Mouse (Mus musculus) limb, embryonic 15.5 days (tissue): ENCODE results near the gene Spint1. TPM values are rescaled to one million over a fixed set of nuclear protein-coding genes. Genes with fewer than 3 reads are reported as not detected.
A peak's percentile ranks its signal among the peaks of the same experiment; 100 is the strongest.

Experiments
- ATAC-seq: fragments of 200-750 bp; cut with Nextera tagmentation; 2 replicates; pipeline ENCODE4 v1.8.0; 2017; ENCODE audit warnings: low read depth, moderate TSS enrichment; ENCODE audit not compliant: insufficient number of reproducible peaks, low FRiP score, low TSS enrichment
- H3K27ac ChIP-seq: fragments of 300-500 bp; sonication (generic); 2 replicates; pipeline ENCODE4 v1.5.1; 2015; ENCODE audit warnings: moderate library complexity, mild to moderate bottlenecking, inconsistent platforms
- H3K27me3 ChIP-seq: fragments of 300-500 bp; sonication (generic); 2 replicates; pipeline ENCODE4 v1.6.1; 2015; ENCODE audit warnings: inconsistent platforms
- H3K36me3 ChIP-seq: fragments of 300-500 bp; sonication (generic); 2 replicates; pipeline ENCODE4 v1.6.1; 2015; ENCODE audit warnings: inconsistent platforms
- H3K4me1 ChIP-seq: fragments of 300-500 bp; sonication (generic); 2 replicates; pipeline ENCODE4 v1.6.1; 2015; ENCODE audit warnings: inconsistent platforms
- H3K4me2 ChIP-seq: fragments of 300-500 bp; sonication (generic); 2 replicates; pipeline ENCODE4 v1.6.1; 2015; ENCODE audit warnings: mild to moderate bottlenecking, inconsistent platforms
- H3K4me3 ChIP-seq: fragments of 300-500 bp; sonication (generic); 2 replicates; pipeline ENCODE4 v1.5.1; 2015; ENCODE audit warnings: mild to moderate bottlenecking, inconsistent platforms
- H3K9ac ChIP-seq: fragments of 300-500 bp; sonication (generic); 2 replicates; pipeline ENCODE4 v1.6.1; 2015; ENCODE audit warnings: inconsistent platforms
- H3K9me3 ChIP-seq: fragments of 300-500 bp; sonication (generic); 2 replicates; pipeline ENCODE4 v1.6.1; 2016; ENCODE audit warnings: inconsistent platforms
- WGBS: fragments of 180-500 bp; shearing (Covaris S2); methylation state at CpG from one replicate; pipeline ENCODE4 v1.1.7; 2015; 5-methylcytosine and 5-hydroxymethylcytosine counted together
- polyA plus RNA-seq: library from polyadenylated mRNA; unstranded; fragments of >200 nt; fragmentation: Nextera tagmentation; extraction: Ambion mirVana; gene quantifications from 2 replicates; pipeline ENCODE4 v1.2.1, GENCODE M21; 2015

The Spint1 gene
- polyA plus RNA-seq, 1 experiment from 2014 or later: 30.9 TPM

GRCm38 (mm10) chr2:119208344-119209175, 28.6 kb upstream of the Spint1 start, which contains the start of the genes Zfyve19 and Dnajc17:
Gene Zfyve19 (plus strand): TSS chr2:119208617.
Gene Dnajc17 (minus strand): TSS chr2:119208795.
- peak within 1 kb of the TSS; percentile 76 for H3K9ac ChIP-seq
- no peaks in the 10 kb centered on the region for H3K9me3 ChIP-seq
- peaks cover 31% of the 10 kb centered on the region for H3K36me3 ChIP-seq
- H3K4me3 ChIP-seq: peak within 1 kb of the TSS; percentile 81
- peak within 1 kb of the TSS; percentile 62 for H3K4me2 ChIP-seq
- WGBS: under 1% methylated on average over 51 of the region's 51 CpGs
- H3K4me1 ChIP-seq: peaks cover 12% of the 10 kb centered on the region
- H3K27ac ChIP-seq: peak within 1 kb of the TSS; percentile 93
- ATAC-seq: peak; percentile 97
- no peaks in the 10 kb centered on the region for H3K27me3 ChIP-seq

GRCm38 (mm10) chr2:119209176-119209507, 28.0 kb upstream of the Spint1 start:
- Histone ChIP-seq H3K9me3 (no peaks in the 10 kb centered on the region), H3K27ac (peak overlapping the region; percentile 63; the same call in 1 of the 2 replicates), H3K4me3 (peak overlapping the region; percentile 81), H3K9ac (peak overlapping the region; percentile 76), H3K36me3 (peaks cover 34% of the 10 kb centered on the region), H3K4me1 (peaks cover 12% of the 10 kb centered on the region), H3K27me3 (no peaks in the 10 kb centered on the region), H3K4me2 (peak overlapping the region; percentile 62)
- WGBS: under 1% methylated on average over 13 of the region's 13 CpGs
- ATAC-seq: no peak

GRCm38 (mm10) chr2:119229775-119230704, 7.1 kb upstream of the Spint1 start, which contains the start of gene Ppp1r14d:
Gene Ppp1r14d (minus strand): TSS chr2:119229906.
- ATAC-seq: no peak
- Histone ChIP-seq H3K9me3 (no peaks in the 10 kb centered on the region), H3K36me3 (no peaks in the 10 kb centered on the region), H3K4me1 (no peaks in the 10 kb centered on the region), H3K9ac (no peak within 1 kb of the TSS), H3K27me3 (peaks cover 15% of the 10 kb centered on the region), H3K4me2 (no peak within 1 kb of the TSS), H3K27ac (no peak within 1 kb of the TSS), H3K4me3 (no peak within 1 kb of the TSS)
- WGBS: 56% methylated on average over 6 of the region's 6 CpGs

- peak overlapping the region; percentile 89 for H3K4me2 ChIP-seq
- no peak for ATAC-seq
- WGBS: 9% methylated on average over 25 of the region's 25 CpGs
- H3K9me3 ChIP-seq: no peaks in the 10 kb centered on the region
- H3K27me3 ChIP-seq: peaks cover 68% of the 10 kb centered on the region
- peak overlapping the region; percentile 70 for H3K27ac ChIP-seq
- peak overlapping the region; percentile 51 for H3K4me3 ChIP-seq
- 0 out of 2 replicates have a peak overlapping the region, but pooled peaks have one; percentile 8 for H3K9ac ChIP-seq
- no peaks in the 10 kb centered on the region for H3K36me3 ChIP-seq
- H3K4me1 ChIP-seq: peaks cover 12% of the 10 kb centered on the region
These were observed 416 bp upstream of the Spint1 start for GRCm38 (mm10) chr2:119236682-119237209.

- Histone ChIP-seq H3K27me3 (peaks cover 68% of the 10 kb centered on the region), H3K27ac (peak overlapping the region; percentile 70; the same call in 1 of the 2 replicates), H3K4me1 (peaks cover 12% of the 10 kb centered on the region), H3K4me3 (peak overlapping the region; percentile 51), H3K9ac (0 out of 2 replicates have a peak overlapping the region, but pooled peaks have one; percentile 8), H3K36me3 (no peaks in the 10 kb centered on the region), H3K4me2 (peak overlapping the region; percentile 89), H3K9me3 (no peaks in the 10 kb centered on the region)
- ATAC-seq: no peak
- 2% methylated on average over 31 of the region's 31 CpGs for WGBS
These were observed 684 bp downstream of the Spint1 start for GRCm38 (mm10) chr2:119237871-119238220.

- no peaks in the 10 kb centered on the region for H3K9me3 ChIP-seq
- H3K36me3 ChIP-seq: no peaks in the 10 kb centered on the region
- peak overlapping the region; percentile 89; the same call in 1 of the 2 replicates for H3K4me2 ChIP-seq
- H3K4me1 ChIP-seq: peaks cover 12% of the 10 kb centered on the region
- peak overlapping the region; percentile 51; the same call in 1 of the 2 replicates for H3K4me3 ChIP-seq
- WGBS: 74% methylated on average over 2 of the region's 2 CpGs
- peaks cover 66% of the 10 kb centered on the region for H3K27me3 ChIP-seq
- no peak overlapping the region for H3K9ac ChIP-seq
- no peak overlapping the region for H3K27ac ChIP-seq
- no peak for ATAC-seq
These were observed 1.5 kb downstream of the Spint1 start for GRCm38 (mm10) chr2:119238671-119239070.

- H3K27me3 ChIP-seq: peaks cover 51% of the 10 kb centered on the region
- WGBS: 54% methylated on average over 4 of the region's 4 CpGs
These were observed 3.1 kb downstream of the Spint1 start for GRCm38 (mm10) chr2:119240075-119240818.

GRCm38 (mm10) chr2:119240819-119241186, 3.6 kb downstream of the Spint1 start:
- ATAC-seq: no peak
- peaks cover 46% of the 10 kb centered on the region for H3K27me3 ChIP-seq

More at GRCm38 (mm10) chr2:119240075-119240818, 3.1 kb downstream of the Spint1 start:
- Histone ChIP-seq H3K36me3 (no peaks in the 10 kb centered on the region), H3K9me3 (no peaks in the 10 kb centered on the region), H3K4me1 (peaks cover 12% of the 10 kb centered on the region), H3K27ac (no peak overlapping the region), H3K4me2 (no peak overlapping the region), H3K4me3 (no peak overlapping the region), H3K9ac (no peak overlapping the region)
- no peak for ATAC-seq

GRCm38 (mm10) chr2:119242548-119242947, 5.4 kb downstream of the Spint1 start:
- H3K9me3 ChIP-seq: no peaks in the 10 kb centered on the region
- no peak for ATAC-seq
- H3K9ac ChIP-seq: no peak overlapping the region
- no peak overlapping the region for H3K4me3 ChIP-seq
- WGBS: 77% methylated on average over 9 of the region's 9 CpGs
- peaks cover 4% of the 10 kb centered on the region for H3K4me1 ChIP-seq
- H3K36me3 ChIP-seq: no peaks in the 10 kb centered on the region
- no peak overlapping the region for H3K4me2 ChIP-seq
- no peak overlapping the region for H3K27ac ChIP-seq
- peaks cover 28% of the 10 kb centered on the region for H3K27me3 ChIP-seq

More at GRCm38 (mm10) chr2:119240819-119241186, 3.6 kb downstream of the Spint1 start:
- peaks cover 12% of the 10 kb centered on the region for H3K4me1 ChIP-seq
- no peak overlapping the region for H3K9ac ChIP-seq
- H3K36me3 ChIP-seq: no peaks in the 10 kb centered on the region
- no peak overlapping the region for H3K4me2 ChIP-seq
- 91% methylated on average over 4 of the region's 4 CpGs for WGBS
- no peak overlapping the region for H3K27ac ChIP-seq
- H3K4me3 ChIP-seq: no peak overlapping the region
- no peaks in the 10 kb centered on the region for H3K9me3 ChIP-seq

GRCm38 (mm10) chr2:119245246-119245645, 8.1 kb downstream of the Spint1 start:
- Histone ChIP-seq H3K27ac (no peak overlapping the region), H3K9me3 (no peaks in the 10 kb centered on the region), H3K4me3 (no peak overlapping the region), H3K4me1 (no peaks in the 10 kb centered on the region), H3K36me3 (no peaks in the 10 kb centered on the region), H3K9ac (no peak overlapping the region), H3K4me2 (no peak overlapping the region), H3K27me3 (0 out of 2 replicates have a peak, but pooled peaks cover 4% of the 10 kb centered on the region)
- no peak for ATAC-seq
- WGBS: 87% methylated on average over 7 of the region's 7 CpGs

- no peak overlapping the region for H3K4me3 ChIP-seq
- no peak overlapping the region for H3K9ac ChIP-seq
- peaks cover 5% of the 10 kb centered on the region; the same call in 1 of the 2 replicates for H3K4me1 ChIP-seq
- ATAC-seq: no peak
- H3K4me2 ChIP-seq: no peak overlapping the region
- no peaks in the 10 kb centered on the region for H3K9me3 ChIP-seq
- 0 out of 2 replicates have a peak, but pooled peaks cover 3% of the 10 kb centered on the region for H3K27me3 ChIP-seq
- H3K27ac ChIP-seq: no peak overlapping the region
- H3K36me3 ChIP-seq: no peaks in the 10 kb centered on the region
- 84% methylated on average over 9 of the region's 9 CpGs for WGBS
These were observed 10.7 kb downstream of the Spint1 start for GRCm38 (mm10) chr2:119247904-119248303.
